Mouse (Mus musculus) liver, adult (tissue): Measurements from ENCODE around the gene Robo1.

Experiments used
- GATA4 ChIP-seq: IDR thresholded peaks from 2 replicates; pipeline ENCODE4 v1.6.1; 2014; ENCODE audit warnings: mild to moderate bottlenecking, low read length; ENCODE audit not compliant: insufficient replicate concordance

The Robo1 gene

GRCm38 (mm10) chr16:72924423-72925224, 616.5 kb downstream of the Robo1 start:
- TF ChIP-seq GATA4: no peak

DNA sequence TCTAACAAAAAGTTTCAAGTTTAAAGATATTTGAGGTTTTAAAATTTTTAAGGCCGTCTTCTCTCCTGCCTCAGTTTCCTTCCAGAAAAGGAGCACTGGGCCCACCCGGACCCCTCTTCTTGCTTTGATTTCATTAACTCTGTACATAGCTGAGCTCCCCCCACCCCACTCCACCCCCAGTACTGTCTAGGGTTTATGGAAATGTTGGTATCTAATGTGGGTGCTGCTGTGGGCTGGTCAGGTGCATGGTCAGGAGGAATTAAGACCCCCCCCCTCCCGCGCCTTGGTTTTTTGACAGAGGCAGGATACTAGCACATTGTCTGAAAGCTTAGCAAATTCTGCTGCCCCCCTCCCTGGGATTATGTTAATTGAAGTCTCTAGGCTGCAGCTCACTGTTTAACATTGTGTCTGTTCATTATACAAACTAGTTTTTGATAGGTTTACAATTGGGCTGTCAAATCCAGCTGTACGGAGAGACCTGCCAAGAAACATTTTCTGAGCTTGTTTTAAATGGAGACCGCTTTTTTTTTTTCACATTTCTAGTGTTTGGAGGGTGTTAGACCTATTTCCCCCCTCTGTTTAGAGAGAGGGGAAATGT, 620.5 kb downstream of the Robo1 start:
- TF ChIP-seq GATA4: no peak

DNA sequence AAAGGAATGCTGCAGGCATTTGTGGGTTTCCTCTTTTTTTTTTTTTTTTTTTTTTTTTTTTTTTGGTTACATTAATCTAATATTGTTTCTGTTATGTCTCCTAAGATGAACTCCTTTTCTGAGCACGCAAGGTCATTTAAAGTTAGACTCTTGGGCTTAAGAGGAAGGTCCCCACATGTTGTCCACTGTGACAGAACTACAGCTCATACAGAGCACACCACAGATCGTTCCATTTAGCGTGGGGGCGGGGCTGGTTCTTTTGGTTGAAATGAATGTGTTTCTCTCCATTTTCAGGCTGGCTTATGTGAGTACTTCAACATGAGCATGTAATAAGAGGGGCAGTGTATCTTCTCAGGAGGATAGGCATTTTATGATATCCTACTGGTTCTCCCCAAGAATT, 622.8 kb downstream of the Robo1 start:
- no peak for TF ChIP-seq GATA4

GRCm38 (mm10) chr16:72934908-72935307, 626.8 kb downstream of the Robo1 start:
- TF ChIP-seq GATA4: no peak

DNA sequence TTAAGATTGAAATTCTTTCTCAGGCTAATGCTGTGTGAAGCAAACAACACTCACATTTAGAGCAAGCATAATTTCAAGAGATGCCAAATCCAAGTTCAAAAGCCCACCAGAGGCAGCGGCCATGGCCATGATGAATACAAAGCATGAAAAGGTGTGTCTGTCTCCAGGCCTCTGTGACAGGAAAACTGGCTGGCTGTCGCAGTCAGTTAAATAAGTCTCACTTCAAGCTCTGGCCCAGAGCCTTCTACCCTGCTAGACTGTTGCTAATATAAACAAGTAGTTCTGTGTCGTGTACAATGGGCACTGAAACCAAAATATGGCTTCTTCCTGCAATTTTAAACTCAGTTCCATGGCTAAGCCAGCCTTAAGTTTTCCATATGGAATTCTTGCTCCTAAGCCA, 629.1 kb downstream of the Robo1 start:
- no peak for TF ChIP-seq GATA4

GRCm38 (mm10) chr16:72939862-72940261, 631.8 kb downstream of the Robo1 start:
- TF ChIP-seq GATA4: no peak

GRCm38 (mm10) chr16:72940786-72941185, 632.7 kb downstream of the Robo1 start:
- no peak for TF ChIP-seq GATA4

- TF ChIP-seq GATA4: no peak
Observed at GRCm38 (mm10) chr16:72944403-72944802, 636.3 kb downstream of the Robo1 start.

DNA sequence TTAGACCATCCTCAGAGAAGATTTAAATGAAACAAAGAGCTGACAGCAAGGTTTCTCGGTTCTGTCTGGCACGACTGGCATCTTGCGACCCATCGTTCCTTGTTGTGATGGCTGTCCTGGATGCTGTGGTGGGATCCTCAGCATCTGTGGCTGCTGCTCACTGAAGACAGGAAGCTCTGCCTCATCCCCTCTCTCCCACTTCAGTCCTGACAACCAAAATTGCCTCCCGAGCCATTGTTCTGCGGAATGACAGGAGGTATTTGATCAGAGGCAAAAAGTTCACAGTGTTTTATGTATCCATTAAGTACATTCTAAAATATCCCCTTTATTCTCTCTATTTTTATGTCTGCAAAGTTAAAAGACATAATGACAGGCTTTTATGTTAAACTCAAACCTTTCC, 643.9 kb downstream of the Robo1 start:
- no peak for TF ChIP-seq GATA4

DNA sequence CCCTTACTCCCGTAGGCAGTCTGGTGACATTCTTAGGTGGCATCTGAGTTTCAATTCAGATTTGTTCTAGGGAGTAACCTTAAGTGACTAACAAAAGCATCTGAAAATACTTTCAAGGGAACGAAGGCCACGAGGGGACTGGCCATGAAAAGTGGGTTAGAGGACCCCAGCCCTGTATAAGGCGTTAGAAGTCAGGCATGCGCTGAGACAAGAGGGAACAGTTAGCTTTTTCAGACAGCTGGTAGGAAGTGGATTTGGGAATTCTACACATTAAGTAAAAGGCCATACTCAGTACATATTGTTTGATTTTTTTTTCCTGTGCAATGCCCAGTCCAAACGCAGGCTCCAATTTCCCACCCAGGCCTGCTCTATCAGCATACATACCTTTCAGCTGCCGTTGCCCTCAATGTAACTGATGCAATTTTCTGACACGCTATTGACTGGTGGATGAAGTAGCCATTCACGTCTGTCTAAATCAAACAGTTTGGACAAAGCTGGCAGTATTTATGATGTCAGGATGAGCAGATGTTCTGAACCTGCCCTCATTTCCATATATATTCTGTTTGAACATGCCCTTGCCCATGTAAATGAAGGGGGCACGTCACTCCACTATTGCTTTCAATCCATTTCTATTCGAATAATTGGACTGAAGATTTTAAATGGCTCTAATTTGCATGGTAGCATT, 651.1 kb downstream of the Robo1 start:
- no peak for TF ChIP-seq GATA4

DNA sequence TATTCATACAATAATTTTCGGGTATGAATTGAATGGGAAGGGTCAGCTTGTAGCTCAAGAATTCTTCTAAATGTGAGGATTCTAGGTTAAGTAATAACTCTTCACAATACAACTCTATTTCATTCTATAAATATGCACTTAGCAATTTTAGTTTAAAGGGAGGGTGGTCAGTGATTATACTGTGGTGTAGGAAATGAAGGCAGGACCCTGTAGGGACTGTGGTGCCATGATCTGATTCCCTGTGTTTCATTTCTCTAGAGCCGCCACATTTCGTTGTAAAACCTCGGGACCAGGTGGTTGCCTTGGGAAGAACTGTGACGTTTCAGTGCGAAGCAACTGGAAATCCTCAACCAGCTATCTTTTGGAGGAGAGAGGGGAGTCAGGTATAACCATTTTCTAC, 651.7 kb downstream of the Robo1 start:
- no peak for TF ChIP-seq GATA4

DNA sequence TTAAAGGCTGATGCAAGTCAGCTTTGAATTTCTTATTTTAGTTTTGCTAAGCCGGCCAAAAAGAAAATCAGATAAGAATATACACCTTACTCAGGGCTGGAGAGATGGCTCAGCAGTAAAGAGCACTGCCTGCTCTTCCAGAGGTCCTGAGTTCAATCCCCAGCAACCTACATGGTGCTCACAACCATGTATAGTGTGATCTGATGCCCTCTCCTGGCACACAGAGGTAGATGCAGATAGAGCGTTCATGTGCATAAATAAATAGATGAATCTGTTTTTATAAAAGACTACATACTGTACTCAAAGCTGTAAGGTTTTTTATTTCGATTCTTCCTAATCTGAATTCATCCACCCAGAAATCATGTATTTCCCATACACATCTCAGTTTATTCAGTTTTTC, 655.7 kb downstream of the Robo1 start:
- TF ChIP-seq GATA4: no peak

- no peak for TF ChIP-seq GATA4
Observed at GRCm38 (mm10) chr16:72967509-72967908, 659.4 kb downstream of the Robo1 start.

DNA sequence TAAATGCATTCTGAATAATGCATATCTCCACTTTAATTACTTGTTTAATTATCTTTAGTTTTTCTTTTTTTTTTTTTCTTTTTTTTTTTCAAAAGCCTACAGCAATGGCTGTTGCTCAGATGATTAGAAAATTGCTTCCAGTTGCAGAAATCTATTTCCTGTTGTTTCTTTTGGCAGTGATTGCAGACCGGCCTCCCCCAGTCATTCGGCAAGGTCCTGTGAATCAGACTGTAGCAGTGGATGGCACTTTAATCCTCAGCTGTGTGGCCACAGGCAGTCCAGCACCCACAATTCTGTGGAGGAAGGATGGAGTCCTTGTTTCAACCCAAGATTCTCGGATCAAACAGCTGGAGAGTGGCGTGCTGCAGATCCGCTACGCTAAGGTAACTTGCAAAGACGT, 661.9 kb downstream of the Robo1 start:
- TF ChIP-seq GATA4: no peak

DNA sequence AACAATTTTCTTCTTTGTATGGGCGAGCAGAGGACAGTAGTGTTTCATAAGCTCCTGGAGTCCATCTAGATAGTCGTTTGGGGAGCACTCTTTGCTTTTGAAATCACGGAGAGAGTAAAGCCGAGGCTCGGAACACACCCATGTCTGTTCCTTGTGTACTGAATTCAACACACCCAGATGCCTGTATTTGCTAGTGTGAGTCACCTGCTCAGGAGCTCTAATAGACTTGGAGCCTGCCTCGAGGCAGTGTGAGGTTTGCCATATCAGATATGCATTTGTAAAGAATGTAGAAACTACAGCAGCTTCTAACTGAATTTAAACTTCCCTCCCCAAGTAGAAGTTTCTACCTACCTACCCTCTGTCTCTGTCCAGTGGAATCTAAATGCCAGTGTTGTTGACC, 665.6 kb downstream of the Robo1 start:
- no peak for TF ChIP-seq GATA4

DNA sequence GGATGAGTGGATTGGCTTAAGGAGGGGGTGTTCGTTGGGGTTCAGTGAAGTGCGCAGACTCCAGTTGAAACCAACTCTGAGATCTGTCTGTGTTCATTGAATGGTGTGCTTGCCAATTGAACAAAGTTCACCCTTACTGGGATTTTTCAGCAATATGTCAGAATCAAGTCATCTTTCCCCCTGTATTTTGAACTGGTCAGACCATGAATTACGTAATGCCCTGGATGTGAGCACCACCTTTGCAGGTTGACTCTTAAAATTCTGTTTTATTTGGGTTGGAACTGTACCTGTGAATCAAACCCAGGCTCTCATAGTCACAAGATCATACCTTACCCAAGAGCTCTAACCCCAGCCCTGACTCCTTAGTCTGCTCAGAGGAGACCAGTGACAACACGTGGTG, 666.6 kb downstream of the Robo1 start:
- TF ChIP-seq GATA4: no peak
